Mouse (Mus musculus) bone marrow, adult 2 months (tissue): ENCODE results near the gene Tmem132c. TPM values are rescaled to one million over a fixed set of nuclear protein-coding genes. Genes with fewer than 3 reads are reported as not detected.

Experiments
- H3K27ac ChIP-seq: fragments of 200-500 bp; 2 replicates; pipeline ENCODE4 v1.5.1; 2012; ENCODE audit warnings: low read depth, mild to moderate bottlenecking, control low read depth, inconsistent platforms, low read length; ENCODE audit not compliant: control insufficient read depth, poor library complexity, insufficient read depth
- H3K4me1 ChIP-seq: fragments of 200-500 bp; 2 replicates; pipeline ENCODE4 v1.6.1; 2011; ENCODE audit warnings: low read length; ENCODE audit not compliant: control insufficient read depth, insufficient read depth
- H3K4me3 ChIP-seq: fragments of 200-500 bp; replicated peaks from 2 replicates; pipeline ENCODE3; 2011; ENCODE audit warnings: mild to moderate bottlenecking, low read depth, low read length, control low read depth; ENCODE audit not compliant: control insufficient read depth
- CTCF ChIP-seq: fragments of 200-500 bp; IDR thresholded peaks from 2 replicates; pipeline ENCODE4 v1.5.1; 2011; ENCODE audit warnings: low read length, control low read depth; ENCODE audit not compliant: control insufficient read depth, insufficient read depth
- POLR2A ChIP-seq: fragments of 200-500 bp; IDR thresholded peaks from 2 replicates; pipeline ENCODE4 v1.6.1; 2011; ENCODE audit warnings: low read depth, mild to moderate bottlenecking, control low read depth, low read length, borderline replicate concordance; ENCODE audit not compliant: control insufficient read depth
- WGBS: fragments of 180-500 bp; shearing (Covaris S2); methylation state at CpG from one replicate; pipeline ENCODE4 v1.1.7; 2018; 5-methylcytosine and 5-hydroxymethylcytosine counted together
- polyA plus RNA-seq: library from polyadenylated mRNA; stranded (reverse); fragments of >200 nt; gene quantifications from 2 replicates; pipeline ENCODE4 v1.2.4, GENCODE M21; 2011; ENCODE audit warnings: low replicate concordance; ENCODE audit not compliant: missing spikeins, insufficient read depth, insufficient read length

Tmem132c gene
- polyA plus RNA-seq, 1 experiment, result not detected

- no peak overlapping the region for H3K4me3 ChIP-seq
- H3K4me1 ChIP-seq, result no peaks in the 10 kb centered on the region
- H3K27ac ChIP-seq, result no peak overlapping the region
- no peak for TF ChIP-seq CTCF
- no peak for TF ChIP-seq POLR2A
- 50% methylated on average over 14 of the region's 14 CpGs for WGBS
These were observed 68.9 kb downstream of the Tmem132c start for GRCm38 (mm10) chr5:127310318-127311004.

DNA sequence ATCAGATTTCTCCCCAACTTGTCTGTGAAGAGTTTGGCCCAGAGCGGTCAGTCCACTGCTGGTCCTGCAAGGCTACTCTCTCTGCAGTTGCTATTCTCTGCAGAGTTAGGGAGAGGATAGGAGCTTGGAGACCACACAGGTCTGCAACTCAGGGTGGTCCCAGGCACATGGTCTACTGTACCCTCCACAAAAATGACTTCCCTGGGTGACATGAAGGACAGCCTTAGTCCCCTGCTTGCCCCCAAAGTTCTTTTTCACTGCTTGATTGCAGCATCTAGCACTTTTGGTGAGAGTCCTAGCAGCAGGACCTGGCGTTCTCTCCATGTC lies 69.4 kb downstream of the Tmem132c start:
- Histone ChIP-seq H3K4me3 (no peak overlapping the region), H3K4me1 (no peaks in the 10 kb centered on the region), H3K27ac (no peak overlapping the region)
- 90% methylated on average over 2 of the region's 2 CpGs for WGBS
- TF ChIP-seq CTCF (no peak), POLR2A (no peak)

DNA sequence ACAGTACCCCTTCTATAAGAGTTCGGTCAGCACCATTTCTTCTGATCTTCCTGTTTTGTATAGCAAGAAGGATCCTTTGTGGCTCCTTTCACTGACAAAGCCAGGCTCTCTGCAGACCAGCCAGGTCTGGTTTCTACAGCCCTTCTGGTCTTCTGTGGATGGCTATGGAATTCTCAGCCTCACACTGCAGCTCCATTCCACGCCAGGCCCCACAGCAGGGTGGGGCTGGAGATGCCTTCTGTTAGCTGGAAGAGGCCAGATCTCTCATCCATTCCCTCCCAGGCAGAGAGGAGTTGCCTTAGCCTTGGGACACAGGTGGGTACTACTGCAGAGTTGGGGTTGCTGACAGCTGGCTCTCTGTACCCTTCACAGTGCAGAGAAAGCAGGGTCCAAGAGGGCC lies 72.0 kb downstream of the Tmem132c start:
- TF ChIP-seq POLR2A (no peak), CTCF (no peak)
- Histone ChIP-seq H3K4me3 (no peak overlapping the region), H3K27ac (no peak overlapping the region), H3K4me1 (no peaks in the 10 kb centered on the region)
- 70% methylated on average over 2 of the region's 2 CpGs for WGBS

DNA sequence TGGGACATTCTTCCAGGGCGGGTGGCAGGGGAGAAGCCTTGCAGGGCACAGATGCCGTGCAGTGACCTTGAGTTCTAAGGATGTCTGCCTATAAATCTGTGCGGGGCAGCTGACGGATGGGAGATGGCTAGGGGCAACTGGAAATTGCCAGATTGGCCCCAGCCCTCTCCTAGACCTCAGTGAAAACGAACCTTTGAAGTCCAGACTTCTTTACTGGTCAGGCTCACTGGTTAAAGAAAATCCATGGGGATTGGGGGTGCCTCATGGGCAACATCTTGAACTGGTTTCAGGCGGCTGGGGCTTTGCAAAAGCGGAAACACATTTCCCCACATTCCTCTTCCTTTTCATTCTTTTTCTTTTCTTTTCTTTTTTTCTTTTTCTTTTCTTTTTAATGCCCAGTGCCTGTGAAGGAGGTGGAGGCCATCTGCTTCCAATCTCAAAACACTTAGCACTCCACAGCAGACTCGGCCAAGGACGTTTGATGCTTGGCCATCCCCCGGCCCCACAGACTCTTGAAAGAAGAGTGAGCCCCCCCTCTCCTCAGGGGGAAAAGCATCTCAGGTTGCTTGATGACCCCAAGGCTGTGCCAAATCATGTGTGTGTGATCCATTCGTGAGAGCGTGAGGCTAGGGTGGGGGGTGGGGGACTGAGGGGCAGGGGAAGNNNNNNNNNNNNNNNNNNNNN lies 77.6 kb downstream of the Tmem132c start:
- H3K4me3 ChIP-seq, result no peak overlapping the region
- no peak overlapping the region for H3K27ac ChIP-seq
- 79% methylated on average over 12 of the region's 12 CpGs for WGBS
- no peaks in the 10 kb centered on the region; the same call in 1 of the 2 replicates for H3K4me1 ChIP-seq
- TF ChIP-seq CTCF (no peak), POLR2A (no peak)

GRCm38 (mm10) chr5:127324645-127325044 lies 83.0 kb downstream of the Tmem132c start:
- no peaks in the 10 kb centered on the region; the same call in 1 of the 2 replicates for H3K4me1 ChIP-seq
- H3K27ac ChIP-seq, result no peak overlapping the region
- H3K4me3 ChIP-seq, result no peak overlapping the region
- 41% methylated on average over 2 of the region's 2 CpGs for WGBS
- TF ChIP-seq CTCF (no peak), POLR2A (no peak)

DNA sequence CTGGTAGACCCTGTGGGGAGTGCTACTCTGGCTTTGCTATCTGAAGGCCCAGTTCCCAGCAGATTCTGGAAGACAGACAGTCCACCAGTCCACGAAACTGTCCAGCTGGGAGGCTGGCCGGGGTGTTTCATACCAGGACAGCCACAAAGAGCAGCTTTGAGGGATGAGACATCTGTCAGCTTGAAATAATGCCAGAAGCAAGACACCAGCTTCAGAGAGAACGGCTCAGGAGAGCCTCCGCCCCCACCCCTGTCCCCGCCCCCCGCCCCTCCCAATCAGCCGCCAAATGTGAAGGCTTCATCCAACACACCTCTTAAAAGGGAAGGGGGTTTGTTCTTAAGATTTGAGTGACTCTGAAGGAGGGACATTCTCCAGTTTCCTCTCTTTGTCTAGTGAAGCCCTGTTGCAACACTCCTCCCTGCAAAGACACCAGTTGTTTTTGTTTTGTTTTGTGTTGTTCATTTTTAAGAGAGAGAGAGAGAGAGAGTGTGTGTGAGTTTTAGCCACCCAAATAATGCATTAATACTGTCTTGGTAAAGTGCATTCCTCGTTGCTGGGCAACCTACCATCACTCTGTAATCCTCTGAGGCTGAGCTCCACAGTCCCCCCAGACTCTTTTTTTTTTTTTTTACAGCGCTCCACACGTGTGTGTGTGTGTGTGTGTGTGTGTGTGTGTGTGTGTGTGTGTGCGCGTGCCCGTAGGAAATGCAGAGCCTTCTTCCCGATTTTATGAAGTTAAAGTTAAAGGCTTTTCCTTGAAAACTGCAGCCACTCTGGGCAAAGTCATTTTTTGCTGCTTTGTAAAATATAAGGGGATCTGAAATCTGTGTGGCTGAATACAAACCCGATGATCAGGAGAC lies 94.7 kb downstream of the Tmem132c start:
- Histone ChIP-seq H3K27ac (no peak overlapping the region), H3K4me1 (no peaks in the 10 kb centered on the region), H3K4me3 (no peak overlapping the region)
- WGBS, result 28% methylated on average over 15 of the region's 15 CpGs
- TF ChIP-seq POLR2A, result no peak
- no peak for TF ChIP-seq CTCF

DNA sequence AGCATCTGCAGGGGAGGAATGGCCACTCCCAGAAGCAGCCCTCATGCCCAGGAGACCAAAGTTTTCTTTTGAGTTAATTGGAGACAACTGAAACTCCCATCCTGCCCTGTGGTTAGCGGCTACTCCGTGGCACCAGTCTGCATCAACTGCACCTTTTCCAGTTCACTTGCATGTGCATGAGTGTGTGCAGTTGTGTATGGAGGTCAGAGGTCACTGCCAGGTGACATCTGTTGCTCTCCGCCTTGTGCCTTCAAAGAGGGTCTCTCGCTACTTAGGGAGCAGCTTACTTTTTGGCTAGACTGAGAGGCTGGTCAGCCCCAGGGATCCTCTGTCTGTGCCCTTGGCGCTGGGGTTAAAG lies 95.3 kb downstream of the Tmem132c start:
- no peak for TF ChIP-seq CTCF
- TF ChIP-seq POLR2A, result no peak
- WGBS, result 58% methylated on average over 5 of the region's 5 CpGs
- Histone ChIP-seq H3K4me1 (no peaks in the 10 kb centered on the region), H3K4me3 (no peak overlapping the region), H3K27ac (no peak overlapping the region)

DNA sequence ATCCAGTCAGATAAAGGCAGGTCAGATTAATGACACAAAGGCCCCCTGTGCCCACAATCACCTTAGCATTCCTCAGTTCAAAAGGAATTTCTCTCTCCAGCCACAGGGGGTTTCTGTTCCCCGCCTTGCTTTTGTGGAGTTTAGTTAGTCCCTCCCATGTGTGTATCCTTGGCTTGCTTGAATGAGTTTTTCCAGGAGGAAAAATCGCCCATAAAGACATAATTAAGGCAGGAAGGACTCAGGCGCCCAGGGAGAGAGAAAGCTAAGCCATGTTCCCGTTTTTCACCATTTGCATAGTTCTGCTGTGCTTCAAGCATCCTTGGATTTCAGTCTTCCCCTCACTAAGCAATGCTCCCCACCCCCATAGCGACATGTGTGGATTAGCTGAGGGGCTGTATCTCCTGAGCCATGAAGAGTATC lies 97.4 kb downstream of the Tmem132c start:
- TF ChIP-seq CTCF, result no peak
- TF ChIP-seq POLR2A, result no peak
- no peak overlapping the region for H3K4me3 ChIP-seq
- 59% methylated on average over 5 of the region's 5 CpGs for WGBS

More for the DNA sequence above, 97.4 kb downstream of the Tmem132c start:
- Histone ChIP-seq H3K27ac (no peak overlapping the region), H3K4me1 (no peaks in the 10 kb centered on the region)
